Mouse (Mus musculus): ENCODE measurements around the gene Dclk1. TPM values are rescaled to one million over a fixed set of nuclear protein-coding genes. Genes with fewer than 3 reads are reported as not detected.

Gene Dclk1
- polyA plus RNA-seq, 1 experiment from 2014 or later: 7.9 TPM

DNA sequence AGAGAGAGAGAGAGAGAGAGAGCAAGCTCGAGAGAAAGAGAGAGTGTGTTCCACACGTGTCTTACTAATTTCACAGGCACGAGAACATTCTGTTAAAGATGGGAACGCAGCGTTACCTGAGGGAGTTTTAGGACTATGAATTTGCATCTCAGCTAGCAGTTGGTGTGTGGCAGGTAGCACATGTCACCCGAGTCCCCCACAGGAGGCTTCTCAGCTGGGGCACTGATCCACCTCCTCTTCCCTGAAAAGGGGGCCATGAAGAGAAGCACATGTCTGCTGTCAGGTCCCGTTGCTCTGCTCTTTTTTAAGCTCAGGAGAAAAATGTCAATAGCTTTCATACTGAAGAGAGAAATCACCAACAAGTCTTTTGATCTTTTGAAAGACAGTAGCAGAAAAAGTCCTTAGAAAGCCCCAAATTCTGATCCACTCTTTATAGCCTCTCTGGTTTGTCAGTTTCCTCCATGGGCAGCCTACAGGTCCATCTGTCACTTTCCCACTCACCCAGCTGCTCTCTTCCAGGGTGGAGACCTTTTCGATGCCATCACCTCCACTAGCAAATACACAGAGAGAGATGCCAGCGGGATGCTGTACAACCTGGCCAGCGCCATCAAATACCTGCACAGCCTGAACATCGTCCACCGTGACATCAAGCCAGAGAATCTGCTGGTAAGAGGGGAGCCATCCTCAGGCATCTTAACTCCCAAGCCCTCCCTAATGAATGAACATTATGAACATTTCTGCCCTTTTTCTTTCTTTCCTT is 247.2 kb downstream of the Dclk1 start:
- no peak overlapping the region for H3K4me3 ChIP-seq
- H3K4me1 ChIP-seq: no peaks in the 10 kb centered on the region
- H3K36me3 ChIP-seq: no peaks in the 10 kb centered on the region
- H3K9me3 ChIP-seq: no peaks in the 10 kb centered on the region
- no peak overlapping the region for H3K27ac ChIP-seq
- DNase-seq (ENCODE audit: low spot score): no peak
- H3K27me3 ChIP-seq (ENCODE audit: insufficient read depth, poor library complexity, severe bottlenecking): no peaks in the 10 kb centered on the region
- 74% methylated on average over 12 of the region's 12 CpGs for WGBS

DNA sequence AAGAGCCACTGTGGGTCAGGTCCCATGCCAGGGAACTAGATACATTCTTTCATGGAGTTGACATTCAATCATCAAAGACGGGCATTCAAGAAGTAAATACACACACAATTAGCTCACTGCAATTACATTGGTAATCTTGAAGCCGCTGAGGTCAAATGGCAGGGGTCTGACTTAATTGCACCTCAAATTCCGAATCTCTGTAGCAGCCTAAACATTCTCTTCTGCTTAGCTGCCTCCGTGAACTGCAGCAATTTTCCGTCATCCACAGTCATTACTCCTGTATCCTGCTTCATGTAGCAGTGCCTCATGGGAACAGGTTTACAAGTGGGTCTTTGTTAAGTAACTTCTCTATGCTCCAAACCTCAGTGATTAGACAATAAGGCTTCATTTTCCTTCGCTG is 249.9 kb downstream of the Dclk1 start:
- H3K4me1 ChIP-seq: no peaks in the 10 kb centered on the region
- H3K27ac ChIP-seq: no peak overlapping the region
- WGBS: 58% methylated on average over 6 of the region's 6 CpGs

DNA sequence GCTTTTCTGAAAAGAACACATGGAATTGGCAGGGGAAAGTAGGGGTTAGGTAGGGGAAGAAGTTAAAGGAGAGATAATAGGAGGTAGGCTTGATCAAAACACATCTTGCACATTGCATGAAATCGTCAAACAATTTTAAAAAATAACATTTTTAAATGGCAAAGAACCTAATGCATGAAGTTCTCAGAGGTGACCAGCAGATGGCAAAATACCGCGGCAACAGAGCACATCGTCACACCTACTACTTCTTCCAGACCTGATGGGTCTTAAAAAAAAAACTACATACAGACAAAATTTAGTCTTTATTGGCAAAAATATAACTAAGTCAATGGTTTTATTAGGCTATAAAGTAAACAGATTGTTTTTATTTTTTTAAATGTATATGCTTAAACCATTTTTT is 252.2 kb downstream of the Dclk1 start:
- no peaks in the 10 kb centered on the region for H3K9me3 ChIP-seq
- no peaks in the 10 kb centered on the region for H3K36me3 ChIP-seq
- no peak overlapping the region for H3K4me3 ChIP-seq
- 37% methylated on average over 4 of the region's 4 CpGs for WGBS
- H3K27ac ChIP-seq: no peak overlapping the region
- no peak for DNase-seq (ENCODE audit: low spot score)
- no peaks in the 10 kb centered on the region for H3K4me1 ChIP-seq
- H3K27me3 ChIP-seq (ENCODE audit: insufficient read depth, poor library complexity, severe bottlenecking): no peaks in the 10 kb centered on the region

More for the DNA sequence above, 249.9 kb downstream of the Dclk1 start:
- H3K36me3 ChIP-seq: no peaks in the 10 kb centered on the region
- H3K9me3 ChIP-seq: no peaks in the 10 kb centered on the region
- DNase-seq (ENCODE audit: low spot score): no peak
- H3K4me3 ChIP-seq: no peak overlapping the region
- no peaks in the 10 kb centered on the region for H3K27me3 ChIP-seq (ENCODE audit: insufficient read depth, poor library complexity, severe bottlenecking)

DNA sequence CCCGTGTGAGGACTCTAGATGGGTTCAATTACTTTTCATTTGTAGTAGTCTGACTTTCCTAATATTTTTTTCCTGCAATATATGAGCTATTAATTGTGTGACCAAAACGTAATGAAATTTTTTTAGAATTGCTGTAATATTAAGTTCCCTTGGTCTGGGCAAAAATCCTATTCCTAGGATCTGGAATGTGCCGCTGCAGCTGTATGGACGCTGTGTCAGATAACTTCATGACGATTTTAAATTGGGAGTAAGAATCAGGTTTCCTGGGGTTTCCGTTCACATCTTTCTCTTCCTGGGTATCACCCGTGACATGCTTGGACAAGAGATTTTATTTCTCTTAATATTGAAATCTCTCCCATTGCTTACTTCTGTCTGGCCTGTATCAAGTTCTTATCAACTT is 253.1 kb downstream of the Dclk1 start:
- Histone ChIP-seq H3K27ac (no peak overlapping the region), H3K9me3 (no peaks in the 10 kb centered on the region), H3K4me1 (no peaks in the 10 kb centered on the region), H3K27me3 (ENCODE audit: insufficient read depth, poor library complexity, severe bottlenecking) (no peaks in the 10 kb centered on the region), H3K36me3 (no peaks in the 10 kb centered on the region), H3K4me3 (no peak overlapping the region)
- 86% methylated on average over 7 of the region's 7 CpGs for WGBS
- no peak for DNase-seq (ENCODE audit: low spot score)

DNA sequence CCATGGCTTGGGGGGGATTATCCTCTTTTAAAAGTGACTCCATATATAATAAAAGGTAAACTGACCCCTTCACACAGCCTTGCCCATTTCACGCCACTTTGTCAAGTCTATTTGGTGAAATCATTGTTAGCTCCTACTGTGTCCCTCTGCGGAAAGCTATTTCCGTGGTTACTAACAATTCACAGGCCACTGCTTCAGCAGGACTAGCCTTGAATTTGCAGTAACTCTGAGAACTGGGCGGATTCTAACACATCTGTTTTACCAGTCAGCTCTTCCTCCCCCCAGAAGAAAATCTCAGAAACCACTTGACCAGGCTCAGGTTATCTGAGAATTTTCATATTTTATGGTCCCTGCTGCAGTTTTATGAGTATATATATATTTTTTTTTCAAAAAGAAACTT is 253.7 kb downstream of the Dclk1 start:
- Histone ChIP-seq H3K36me3 (no peaks in the 10 kb centered on the region), H3K27ac (no peak overlapping the region), H3K4me3 (no peak overlapping the region), H3K9me3 (no peaks in the 10 kb centered on the region), H3K27me3 (ENCODE audit: insufficient read depth, poor library complexity, severe bottlenecking) (no peaks in the 10 kb centered on the region), H3K4me1 (no peaks in the 10 kb centered on the region)
- whole genome bisulfite sequencing: 57% methylated on average over 4 of the region's 4 CpGs
- no peak for DNase-seq (ENCODE audit: low spot score)

DNA sequence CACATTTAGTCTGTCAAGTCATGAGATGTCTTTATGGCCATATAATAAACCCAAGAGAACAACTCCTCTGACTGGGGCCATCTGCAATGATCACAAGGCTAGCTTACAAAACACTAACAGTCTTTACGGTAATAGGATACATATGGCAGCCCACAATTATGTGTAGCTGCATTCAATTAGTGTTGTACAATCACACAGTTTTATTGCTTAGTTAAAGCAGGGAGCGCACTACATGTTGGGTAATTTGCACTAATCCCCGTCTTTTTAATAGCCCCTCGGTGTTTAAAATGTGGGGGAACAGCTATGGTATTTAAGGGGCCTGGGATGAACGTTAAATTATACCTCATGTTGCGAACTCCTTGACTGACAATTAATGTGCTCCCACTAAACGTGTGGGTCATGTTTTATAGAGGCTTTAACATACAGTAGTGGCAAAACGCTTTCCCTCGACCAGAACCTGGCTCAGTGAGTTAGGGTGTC is 254.3 kb downstream of the Dclk1 start:
- no peaks in the 10 kb centered on the region for H3K9me3 ChIP-seq
- no peaks in the 10 kb centered on the region for H3K27me3 ChIP-seq (ENCODE audit: insufficient read depth, poor library complexity, severe bottlenecking)
- WGBS: 84% methylated on average over 9 of the region's 9 CpGs
- no peak overlapping the region for H3K4me3 ChIP-seq
- H3K36me3 ChIP-seq: no peaks in the 10 kb centered on the region
- H3K27ac ChIP-seq: no peak overlapping the region
- no peaks in the 10 kb centered on the region for H3K4me1 ChIP-seq
- no peak for DNase-seq (ENCODE audit: low spot score)

DNA sequence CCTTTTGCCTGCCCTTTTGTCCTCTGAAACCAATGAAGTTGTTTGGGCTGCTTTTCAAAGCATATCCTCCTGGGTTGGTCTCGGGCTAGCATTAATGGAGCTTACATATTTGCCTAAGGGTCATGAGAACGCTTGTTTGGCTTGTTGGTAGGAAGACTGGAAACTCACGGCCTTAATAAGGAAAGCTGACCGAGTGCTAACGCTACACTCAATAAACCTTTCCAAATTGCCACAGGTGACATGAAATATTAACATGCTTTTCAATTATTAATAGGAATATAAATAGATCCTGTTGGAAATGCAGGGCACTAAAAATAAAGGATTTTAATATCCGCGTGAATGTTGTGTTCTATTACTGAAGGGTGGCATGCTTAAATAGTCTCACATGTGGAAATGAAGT is 257.1 kb downstream of the Dclk1 start:
- H3K4me1 ChIP-seq: no peaks in the 10 kb centered on the region
- H3K27me3 ChIP-seq (ENCODE audit: insufficient read depth, poor library complexity, severe bottlenecking): no peaks in the 10 kb centered on the region
- no peaks in the 10 kb centered on the region for H3K36me3 ChIP-seq
- DNase-seq (ENCODE audit: low spot score): no peak
- no peak overlapping the region for H3K27ac ChIP-seq
- WGBS: 89% methylated on average over 7 of the region's 7 CpGs
- no peak overlapping the region for H3K4me3 ChIP-seq
- no peaks in the 10 kb centered on the region for H3K9me3 ChIP-seq

DNA sequence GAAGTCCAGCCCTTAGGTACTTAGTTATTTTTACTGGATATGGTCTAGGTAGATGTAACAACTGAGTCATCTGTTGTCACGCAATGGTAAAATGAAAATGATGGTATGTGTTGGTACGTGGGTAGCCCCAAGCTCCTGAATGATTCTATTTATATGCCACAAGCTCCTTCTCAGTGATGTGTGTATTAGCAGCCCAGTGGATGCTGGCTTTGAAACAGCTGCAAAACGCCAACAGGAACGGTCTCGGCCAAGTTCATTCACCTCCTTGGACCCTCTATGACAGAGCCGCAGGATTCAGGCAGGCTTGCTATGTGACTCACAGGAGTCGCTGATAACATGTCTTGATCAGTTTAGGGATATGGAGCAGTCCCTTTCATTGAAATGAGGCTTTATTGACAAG is 268.0 kb downstream of the Dclk1 start:
- Histone ChIP-seq H3K4me1 (no peaks in the 10 kb centered on the region; the same call in 1 of the 2 replicates), H3K27ac (no peak overlapping the region), H3K27me3 (ENCODE audit: insufficient read depth, poor library complexity, severe bottlenecking) (no peaks in the 10 kb centered on the region), H3K36me3 (0 out of 2 replicates have a peak, but pooled peaks cover 2% of the 10 kb centered on the region), H3K4me3 (no peak overlapping the region), H3K9me3 (no peaks in the 10 kb centered on the region)
- no peak for DNase-seq (ENCODE audit: low spot score)
- WGBS: 77% methylated on average over 7 of the region's 7 CpGs

DNA sequence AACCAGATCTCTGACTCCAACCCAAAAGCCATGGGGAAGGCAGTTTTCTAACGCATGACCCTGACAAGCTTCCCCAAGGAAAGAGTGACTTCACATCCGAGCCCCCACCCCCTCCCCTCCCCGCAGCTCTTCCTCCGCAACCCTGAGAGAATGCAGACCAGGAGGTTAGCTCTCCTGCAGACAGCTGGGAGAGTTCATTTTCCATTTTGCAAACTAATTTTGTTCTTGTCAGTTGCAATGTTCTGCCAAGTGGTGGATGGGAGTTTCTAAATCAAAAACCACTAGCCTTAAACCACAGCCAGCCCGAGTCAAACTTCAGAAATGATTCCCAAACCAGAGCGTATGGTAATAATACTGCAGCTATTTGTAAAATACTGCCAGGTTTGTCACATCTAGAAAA is 269.5 kb downstream of the Dclk1 start:
- Histone ChIP-seq H3K9me3 (no peaks in the 10 kb centered on the region), H3K36me3 (no peaks in the 10 kb centered on the region), H3K4me1 (no peaks in the 10 kb centered on the region; the same call in 1 of the 2 replicates), H3K27ac (no peak overlapping the region), H3K27me3 (ENCODE audit: insufficient read depth, poor library complexity, severe bottlenecking) (no peaks in the 10 kb centered on the region), H3K4me3 (no peak overlapping the region)
- 70% methylated on average over 6 of the region's 6 CpGs for WGBS
- no peak for DNase-seq (ENCODE audit: low spot score)

DNA sequence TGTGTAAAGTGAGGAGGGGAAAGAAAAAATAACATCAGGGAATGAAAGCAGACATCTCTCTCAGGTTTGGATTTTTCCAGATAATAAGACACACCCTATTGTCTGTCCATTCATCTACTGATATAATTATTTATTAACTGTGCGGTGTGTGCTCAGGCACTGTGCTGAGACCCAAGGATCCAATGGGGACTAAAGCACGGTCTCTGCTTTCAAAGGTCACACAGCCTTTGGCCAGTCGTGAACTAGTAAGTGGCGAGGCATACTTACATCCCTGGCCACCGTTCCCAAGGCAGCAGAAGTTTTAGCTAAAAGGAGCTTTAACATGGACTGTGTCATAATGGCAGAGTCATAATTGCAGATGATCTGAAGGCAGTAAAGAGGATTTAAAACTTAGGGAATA is 273.8 kb downstream of the Dclk1 start:
- DNase-seq (ENCODE audit: low spot score): no peak
- no peaks in the 10 kb centered on the region for H3K9me3 ChIP-seq
- 84% methylated on average over 5 of the region's 5 CpGs for WGBS
- H3K4me3 ChIP-seq: no peak overlapping the region
- H3K27ac ChIP-seq: no peak overlapping the region
- peaks cover 3% of the 10 kb centered on the region; the same call in 1 of the 2 replicates for H3K4me1 ChIP-seq
- H3K36me3 ChIP-seq: no peaks in the 10 kb centered on the region
- H3K27me3 ChIP-seq (ENCODE audit: insufficient read depth, poor library complexity, severe bottlenecking): no peaks in the 10 kb centered on the region

DNA sequence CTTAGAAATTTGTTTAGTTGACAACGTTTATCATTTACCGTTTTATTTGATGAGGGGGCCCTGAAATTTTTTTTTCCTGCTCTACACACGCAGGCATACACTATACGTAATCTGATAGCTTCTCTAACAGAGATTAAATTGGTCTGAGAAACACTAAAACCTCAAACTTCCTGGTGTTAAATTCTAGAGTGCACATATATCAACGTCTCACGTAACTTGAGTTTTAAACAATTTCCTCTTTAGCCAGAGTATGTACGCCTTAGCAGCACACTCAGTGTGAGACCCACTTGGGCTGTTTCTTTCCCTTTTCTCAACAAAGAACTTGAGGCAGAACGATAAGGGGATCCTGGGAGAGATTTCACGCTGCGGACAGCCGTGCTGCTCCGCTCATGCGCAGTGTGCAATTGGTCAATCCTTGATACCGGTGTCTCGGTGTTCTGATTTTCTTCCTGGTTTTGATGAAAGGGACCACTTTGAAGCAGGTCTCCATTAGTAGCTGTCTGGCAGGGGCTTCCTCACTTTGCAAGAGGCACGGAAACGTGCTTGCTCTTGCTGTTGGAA is 275.4 kb downstream of the Dclk1 start:
- H3K27ac ChIP-seq: no peak overlapping the region
- no peak for DNase-seq (ENCODE audit: low spot score)

DNA sequence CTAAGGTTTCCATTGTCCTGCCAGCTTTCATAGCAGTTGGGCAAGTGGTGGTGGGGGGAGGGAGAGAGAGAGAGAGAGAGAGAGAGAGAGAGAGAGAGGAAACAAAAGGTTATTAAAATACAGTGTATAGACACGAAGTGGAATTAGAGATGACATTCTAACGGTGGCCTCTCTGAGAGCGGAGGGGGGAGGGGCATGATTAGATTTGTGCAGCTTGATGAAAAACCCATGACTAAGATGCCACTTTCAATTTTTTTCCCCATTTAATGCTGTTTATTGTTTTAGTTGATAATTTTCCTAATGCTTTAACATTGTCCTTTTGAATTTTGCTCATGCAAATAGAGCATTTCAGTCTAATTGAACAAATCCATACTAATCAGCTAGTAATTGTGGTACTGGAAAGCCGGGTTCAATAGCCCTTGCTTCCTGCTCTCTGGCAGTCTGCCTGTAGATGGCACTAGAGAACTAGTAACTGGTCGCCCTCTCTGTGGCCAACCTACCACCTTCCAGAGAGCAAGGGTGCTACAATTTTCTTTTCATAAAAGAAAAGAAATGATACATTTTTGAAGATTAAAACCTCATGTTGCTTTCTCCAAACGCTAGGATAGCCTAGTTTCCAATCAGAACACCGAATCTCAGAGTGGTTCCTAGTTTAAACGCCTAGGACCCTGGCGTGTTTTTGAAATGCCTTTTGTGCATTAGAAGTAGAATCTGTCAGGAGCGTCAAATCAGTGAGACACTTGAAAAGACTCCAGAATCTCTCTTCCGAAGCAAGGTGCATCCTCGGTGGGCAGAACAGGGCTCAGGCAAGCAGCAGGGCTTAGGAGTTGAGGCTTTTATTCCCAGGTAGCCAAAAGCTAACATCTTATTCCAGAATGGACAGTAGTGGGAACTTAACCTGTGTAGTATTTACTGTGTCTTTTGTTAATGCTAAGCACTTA is 278.3 kb downstream of the Dclk1 start:
- peaks cover 8% of the 10 kb centered on the region; the same call in 1 of the 2 replicates for H3K4me1 ChIP-seq
- H3K36me3 ChIP-seq: no peaks in the 10 kb centered on the region
- peak; percentile 89 for DNase-seq (ENCODE audit: low spot score)
- no peaks in the 10 kb centered on the region for H3K9me3 ChIP-seq
- no peak overlapping the region for H3K27ac ChIP-seq
- WGBS: 24% methylated on average over 12 of the region's 12 CpGs
- no peak overlapping the region for H3K4me3 ChIP-seq
- H3K27me3 ChIP-seq (ENCODE audit: insufficient read depth, poor library complexity, severe bottlenecking): no peaks in the 10 kb centered on the region

More for the DNA sequence above, 275.4 kb downstream of the Dclk1 start:
- WGBS: 72% methylated on average over 17 of the region's 17 CpGs
- Histone ChIP-seq H3K27me3 (ENCODE audit: insufficient read depth, poor library complexity, severe bottlenecking) (no peaks in the 10 kb centered on the region), H3K4me3 (no peak overlapping the region), H3K4me1 (peaks cover 3% of the 10 kb centered on the region; the same call in 1 of the 2 replicates), H3K9me3 (no peaks in the 10 kb centered on the region), H3K36me3 (no peaks in the 10 kb centered on the region)

DNA sequence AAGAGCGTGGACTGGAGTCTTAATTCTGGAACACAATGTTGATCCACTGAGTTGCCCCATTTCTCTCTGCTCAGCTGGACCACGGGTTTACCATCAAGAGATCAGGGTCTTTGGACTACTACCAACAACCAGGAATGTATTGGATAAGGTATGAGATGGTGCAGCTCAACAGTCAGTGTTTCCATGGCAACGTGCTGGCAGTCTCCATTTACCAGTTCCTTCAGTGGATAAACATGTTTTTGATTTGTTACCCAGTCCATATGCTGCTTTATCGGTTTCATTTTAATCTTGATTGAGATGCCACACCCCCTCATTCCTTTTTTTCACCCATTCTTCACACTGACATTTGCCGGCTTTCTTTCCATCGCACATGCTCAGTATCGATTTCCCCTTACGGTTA is 279.6 kb downstream of the Dclk1 start:
- no peaks in the 10 kb centered on the region for H3K9me3 ChIP-seq
- peaks cover 8% of the 10 kb centered on the region; the same call in 1 of the 2 replicates for H3K4me1 ChIP-seq
- H3K36me3 ChIP-seq: no peaks in the 10 kb centered on the region
- 79% methylated on average over 8 of the region's 8 CpGs for WGBS
- peak; percentile 31 for DNase-seq (ENCODE audit: low spot score)
- H3K27me3 ChIP-seq (ENCODE audit: insufficient read depth, poor library complexity, severe bottlenecking): no peaks in the 10 kb centered on the region
- no peak overlapping the region for H3K27ac ChIP-seq
- no peak overlapping the region for H3K4me3 ChIP-seq

Measured in heart, embryonic 10.5 days (tissue).